23 mouse cellular contexts compared by ENCODE assay signal in the genomic region with DNA sequence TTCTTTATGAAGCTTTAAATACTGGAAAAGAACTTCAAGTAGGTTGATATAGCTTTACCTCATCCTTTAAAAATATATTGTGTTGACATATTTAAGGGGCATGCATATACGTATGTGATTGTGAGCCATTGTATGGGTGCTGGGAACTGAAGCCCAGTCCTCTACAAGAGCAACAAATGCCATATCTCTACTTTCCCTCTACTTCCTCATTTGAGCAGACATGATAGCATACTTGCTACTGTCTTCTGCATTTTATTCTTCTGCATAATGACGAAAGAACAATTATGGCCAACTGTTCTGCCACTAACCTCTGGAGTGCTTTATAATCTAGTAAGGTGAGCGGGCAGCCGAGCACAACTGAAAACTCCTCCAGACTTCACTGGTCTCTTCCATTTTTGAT.
"Had no signal": no experiment of that assay in that cellular context is flagged by ENCODE, and none has a peak within 500 bp of the region (broad histone marks: within the 10 kb centered on the region; RNA-seq: fewer than 3 reads in every experiment).

No protein-coding gene starts in this region.

- H3K4me2 ChIP-seq: heart, embryonic 11.5 days; heart, embryonic 13.5 days; heart, embryonic 15.5 days; hindbrain, embryonic 13.5 days; hindbrain, embryonic 15.5 days; limb, embryonic 13.5 days; limb, embryonic 15.5 days; liver, embryonic 13.5 days had no signal

- H3K27me3 ChIP-seq: heart, embryonic 15.5 days; hindbrain, embryonic 13.5 days; hindbrain, embryonic 15.5 days; limb, embryonic 13.5 days; limb, embryonic 15.5 days; liver, embryonic 13.5 days had no signal

- ATAC-seq: hindbrain, postnatal 0 days; intestine, embryonic 16.5 days had no signal

- H3K9ac ChIP-seq: heart, embryonic 13.5 days; heart, embryonic 15.5 days; hindbrain, embryonic 13.5 days; hindbrain, embryonic 15.5 days; limb, embryonic 13.5 days; limb, embryonic 15.5 days; liver, embryonic 13.5 days had no signal

- H3K4me3 ChIP-seq: heart, adult 2 months; heart, embryonic 13.5 days; heart, embryonic 15.5 days; hindbrain, embryonic 13.5 days; hindbrain, embryonic 15.5 days; limb, embryonic 13.5 days; limb, embryonic 15.5 days; liver, embryonic 13.5 days had no signal

- H3K9me3 ChIP-seq: heart, embryonic 13.5 days; heart, embryonic 15.5 days; hindbrain, embryonic 13.5 days; hindbrain, embryonic 15.5 days; limb, embryonic 13.5 days; limb, embryonic 15.5 days; liver, embryonic 13.5 days had no signal

- H3K4me1 ChIP-seq: heart, embryonic 13.5 days; heart, embryonic 15.5 days; hindbrain, embryonic 13.5 days; hindbrain, embryonic 15.5 days; limb, embryonic 13.5 days; limb, embryonic 15.5 days had no signal

- H3K27ac ChIP-seq: heart, adult 2 months; heart, embryonic 13.5 days; heart, embryonic 15.5 days; hindbrain, embryonic 13.5 days; hindbrain, embryonic 15.5 days; hindbrain, postnatal 0 days; limb, embryonic 13.5 days; limb, embryonic 15.5 days; liver, embryonic 13.5 days had no signal

- DNase-seq: gastrocnemius, postnatal 25 days; heart, adult 11 months; heart, adult 2 months; heart, postnatal 14 days; heart, postnatal 36 days; kidney, adult 11 months; kidney, adult 8-10 months; kidney, postnatal 10 days; kidney, postnatal 25 days; kidney, postnatal 4 days; layer of hippocampus, adult 9-11 months; layer of hippocampus, postnatal 36 days; left cerebral cortex, postnatal 4 days; liver, embryonic 13.5 days had no signal

- H3K36me3 ChIP-seq: heart, embryonic 13.5 days; heart, embryonic 15.5 days; hindbrain, embryonic 13.5 days; hindbrain, embryonic 15.5 days; limb, embryonic 13.5 days; limb, embryonic 15.5 days; liver, embryonic 13.5 days had no signal
